Mouse (Mus musculus) Patski (cell line): ENCODE data around the gene Kcnip2. TPM values are rescaled to one million over a fixed set of nuclear protein-coding genes. Genes with fewer than 3 reads are reported as not detected.

Experiments
- ATAC-seq: fragments of 100-300 bp; one replicate; pipeline ENCODE4 v1.8.0; 2021
- CTCF ChIA-PET: fragments of 350-600 bp; sonication (Branson Sonifier 250); formaldehyde crosslinking; loops from one replicate; lab custom pipeline; 2022; ENCODE audit warnings: inconsistent platforms; lab: Charles Lee
- POLR2A ChIA-PET: fragments of 350-600 bp; sonication (Branson Sonifier 250); formaldehyde crosslinking; loops from one replicate; lab custom pipeline; 2022; ENCODE audit warnings: antibody characterized with exemption, inconsistent platforms; lab: Charles Lee
- DNase-seq: peaks from one replicate; pipeline ENCODE4 v3.0.0-alpha.2; 2011; ENCODE audit warnings: low read depth, low spot score
- H3K27me3 ChIP-seq: fragments of 371-371 bp; one replicate; pipeline ENCODE4 v1.5.1; 2021
- CTCF ChIP-seq: fragments of 100-300 bp; IDR thresholded peaks from one replicate; pipeline ENCODE4 v1.5.1; 2021
- in situ Hi-C: fragments of 300-500 bp; cut with MboI; formaldehyde crosslinking; loops from 3 replicates; pipeline ENCODE4 v1.11.1; 2018; ENCODE audit warnings: low pct_unique_long_range_greater_than_20kb, mixed read lengths
- polyA plus RNA-seq: library from polyadenylated mRNA; unstranded; gene quantifications from one replicate; pipeline ENCODE4 v1.2.3, GENCODE M21; 2021

Kcnip2 gene
- polyA plus RNA-seq, 1 experiment from 2014 or later, result 0.10 TPM

DNA sequence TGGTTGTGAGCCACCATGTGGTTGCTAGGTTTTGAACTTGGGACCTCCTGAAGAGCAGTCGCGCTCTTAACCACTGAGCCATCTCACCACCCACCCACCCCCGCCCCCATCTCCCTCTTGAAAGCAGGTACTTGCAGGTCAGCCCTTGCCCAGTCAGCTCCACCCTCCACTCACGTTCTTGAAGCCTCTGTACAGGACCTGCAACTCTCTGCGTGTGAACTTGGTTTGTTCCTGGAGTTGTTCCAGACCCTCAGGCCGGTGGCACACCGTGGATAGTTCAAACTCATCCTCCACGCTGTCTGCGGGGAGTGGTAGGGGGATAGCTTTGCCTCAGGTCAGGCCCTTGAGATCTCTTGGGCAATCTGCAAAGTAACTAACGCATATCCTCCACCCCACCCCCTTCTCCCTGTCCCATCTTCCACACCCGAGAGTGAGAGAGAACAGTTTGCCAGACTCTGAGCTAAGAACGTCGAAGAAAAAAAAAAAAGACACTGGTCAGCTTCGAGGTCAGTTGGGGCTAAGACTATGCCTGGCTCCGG, 20.4 kb downstream of the Kcnip2 start:
- no peak for DNase-seq
- no peak for TF ChIP-seq CTCF
- ChIA-PET POLR2A (interaction anchor here (0.7 to 0.8 kb wide), 2 partner anchors 16 to 79 kb away, joined by 3 read pairs; no protein-coding TSS in a partner anchor), CTCF (interaction anchor here (0.7 to 1.4 kb wide), 2 partner anchors 10 to 31 kb away, joined by 3 to 8 read pairs; no protein-coding TSS in a partner anchor)
- no peak for ATAC-seq
- in situ Hi-C loops, result no loop called here
- H3K27me3 ChIP-seq, result no peaks in the 10 kb centered on the region

DNA sequence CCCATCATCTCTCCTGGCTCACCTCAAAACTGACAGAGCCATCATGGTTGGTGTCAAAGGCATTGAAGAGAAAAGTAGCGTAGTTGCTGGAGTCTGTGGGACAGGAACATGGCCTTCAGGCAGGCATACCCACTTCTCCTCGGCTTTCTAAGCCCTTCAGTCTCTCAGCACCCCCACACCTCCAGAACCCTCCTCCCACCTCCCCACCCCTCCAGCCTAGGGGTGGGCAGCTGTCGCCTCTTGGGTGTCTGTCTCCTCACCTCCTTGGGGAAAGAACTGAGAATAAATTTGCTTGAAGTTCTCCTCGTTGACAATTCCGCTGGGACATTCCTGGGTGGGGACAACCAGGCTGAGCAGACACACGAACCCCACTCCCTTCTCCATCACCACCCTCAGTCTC, 21.1 kb downstream of the Kcnip2 start:
- DNase-seq (no peak), ATAC-seq (no peak)
- ChIA-PET CTCF (interaction anchor here (0.7 kb wide), 1 partner anchor 32 kb away, joined by 3 read pairs; no protein-coding TSS in a partner anchor), POLR2A (no interaction called here)
- in situ Hi-C loops, result no loop called here
- TF ChIP-seq CTCF, result no peak
- H3K27me3 ChIP-seq, result no peaks in the 10 kb centered on the region

DNA sequence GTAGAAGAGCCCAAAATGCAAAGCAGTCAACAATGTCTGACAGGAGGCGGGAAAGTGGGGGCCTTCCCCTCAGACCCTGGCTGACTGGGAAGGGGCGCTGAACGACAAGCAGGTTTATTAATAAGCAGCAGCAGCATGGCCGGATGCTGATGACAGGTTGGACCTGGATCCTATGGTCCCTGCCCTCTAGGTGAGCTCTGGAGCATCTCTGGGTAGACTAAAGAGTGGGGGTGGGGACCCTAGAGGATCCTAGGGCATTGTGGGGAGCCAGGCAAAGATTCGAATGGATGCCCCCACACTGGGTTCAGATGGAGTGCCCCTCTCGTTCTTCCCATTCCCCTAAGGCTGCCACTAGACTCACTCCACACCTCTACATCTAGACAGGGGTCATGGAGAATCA, 23.5 kb downstream of the Kcnip2 start:
- DNase-seq, result no peak
- no peak for ATAC-seq
- in situ Hi-C loops, result no loop called here
- POLR2A ChIA-PET, result no interaction called here
- H3K27me3 ChIP-seq, result no peaks in the 10 kb centered on the region
- CTCF ChIA-PET, result no interaction called here
- no peak for TF ChIP-seq CTCF

DNA sequence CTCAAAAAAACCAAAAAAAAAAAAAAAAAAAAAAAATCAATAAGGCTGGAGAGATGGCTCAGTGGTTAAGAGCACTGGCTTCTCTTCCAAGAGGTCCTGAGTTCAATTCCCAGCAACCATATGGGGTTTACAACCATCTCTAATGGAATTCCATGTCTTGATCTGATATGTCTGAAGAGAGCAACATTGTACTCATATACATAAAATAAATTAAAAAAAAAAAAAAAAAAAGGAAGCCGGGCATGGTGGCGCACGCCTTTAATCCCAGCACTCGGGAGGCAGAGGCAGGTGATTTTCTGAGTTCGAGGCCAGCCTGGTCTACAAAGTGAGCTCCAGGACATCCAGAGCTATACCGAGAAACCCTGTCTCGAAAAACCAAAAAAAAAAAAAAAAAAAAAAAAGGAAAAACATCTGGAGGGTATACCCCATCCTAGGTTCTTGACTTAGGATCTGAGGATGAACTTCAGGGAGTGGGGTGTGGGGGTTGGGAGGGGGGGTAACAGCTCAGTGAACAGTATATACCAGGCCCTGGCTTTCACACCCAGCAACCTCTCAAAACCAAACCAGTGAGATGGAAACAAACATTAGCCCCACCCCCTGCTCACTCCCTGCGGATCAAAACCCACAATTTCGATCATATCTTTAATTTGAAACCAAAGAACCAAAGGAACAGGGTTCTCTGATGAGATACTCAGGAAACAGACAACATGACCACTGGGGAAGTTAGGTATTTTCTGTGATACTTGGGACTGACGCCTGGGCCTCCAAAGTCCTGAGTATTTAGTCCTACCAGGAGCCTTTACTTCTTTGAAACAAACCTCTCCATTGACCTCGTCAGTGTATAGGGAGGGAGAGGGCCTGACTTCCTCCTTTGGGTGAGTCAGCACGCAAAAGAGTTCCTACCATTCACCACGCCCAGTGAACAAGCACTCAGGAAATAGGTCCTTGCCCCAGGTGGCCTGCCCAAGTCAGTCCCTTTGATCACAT, 25.7 kb downstream of the Kcnip2 start:
- ChIA-PET CTCF (interaction anchor here (1.0 kb wide), 1 partner anchor 15 kb away, joined by 6 read pairs; no protein-coding TSS in a partner anchor), POLR2A (no interaction called here)
- TF ChIP-seq CTCF, result no peak
- no peaks in the 10 kb centered on the region for H3K27me3 ChIP-seq
- in situ Hi-C loops, result no loop called here
- no peak for ATAC-seq
- no peak for DNase-seq

DNA sequence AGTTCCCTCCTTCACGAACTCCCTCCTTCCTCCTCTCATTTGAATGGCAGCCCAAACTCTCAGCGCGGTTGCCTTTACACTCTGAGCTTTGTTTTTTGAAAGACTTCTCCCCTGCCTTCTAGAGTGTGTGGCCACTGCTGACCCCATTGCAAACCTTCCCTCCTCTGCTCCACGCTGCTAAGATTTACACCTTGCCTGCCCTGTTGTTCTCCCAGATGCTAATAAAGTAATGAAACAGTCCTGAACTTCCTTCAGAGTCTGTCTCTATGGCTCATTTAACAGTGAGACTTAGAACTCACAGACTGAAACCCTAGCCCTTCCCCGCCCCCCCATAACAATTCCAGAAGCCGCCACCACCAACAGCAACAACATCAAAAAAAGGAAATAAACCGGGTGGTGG, 26.5 kb downstream of the Kcnip2 start:
- no peak for TF ChIP-seq CTCF
- no peaks in the 10 kb centered on the region for H3K27me3 ChIP-seq
- in situ Hi-C loops, result no loop called here
- ATAC-seq (no peak), DNase-seq (no peak)
- ChIA-PET CTCF (interaction anchor here (1.0 kb wide), 1 partner anchor 16 kb away, joined by 6 read pairs; no protein-coding TSS in a partner anchor), POLR2A (no interaction called here)

DNA sequence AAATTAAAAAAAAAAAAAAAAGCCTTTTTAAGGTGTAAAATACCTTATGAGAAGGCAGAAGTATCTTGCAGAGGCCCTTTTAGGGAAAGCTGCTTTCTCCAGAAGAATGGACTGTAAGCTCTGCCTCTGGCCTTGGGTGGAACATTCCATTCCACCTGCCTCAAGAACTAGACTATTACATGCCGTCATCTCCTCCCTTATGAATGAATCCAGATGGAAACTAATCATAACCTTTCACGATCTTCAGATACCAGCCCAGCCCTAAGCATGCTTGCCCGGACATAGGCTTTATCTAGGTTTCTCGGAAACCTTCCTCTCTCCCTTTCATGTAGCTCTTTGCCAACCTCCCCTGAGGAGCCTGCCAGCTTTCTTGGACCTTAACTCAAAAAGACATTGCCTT, 27.5 kb downstream of the Kcnip2 start:
- no peak for ATAC-seq
- H3K27me3 ChIP-seq, result no peaks in the 10 kb centered on the region
- ChIA-PET POLR2A (interaction anchor here (0.9 kb wide), 1 partner anchor 115 kb away, joined by 3 read pairs; no protein-coding TSS in a partner anchor), CTCF (no interaction called here)
- no peak for DNase-seq
- TF ChIP-seq CTCF, result no peak
- in situ Hi-C loops, result no loop called here

DNA sequence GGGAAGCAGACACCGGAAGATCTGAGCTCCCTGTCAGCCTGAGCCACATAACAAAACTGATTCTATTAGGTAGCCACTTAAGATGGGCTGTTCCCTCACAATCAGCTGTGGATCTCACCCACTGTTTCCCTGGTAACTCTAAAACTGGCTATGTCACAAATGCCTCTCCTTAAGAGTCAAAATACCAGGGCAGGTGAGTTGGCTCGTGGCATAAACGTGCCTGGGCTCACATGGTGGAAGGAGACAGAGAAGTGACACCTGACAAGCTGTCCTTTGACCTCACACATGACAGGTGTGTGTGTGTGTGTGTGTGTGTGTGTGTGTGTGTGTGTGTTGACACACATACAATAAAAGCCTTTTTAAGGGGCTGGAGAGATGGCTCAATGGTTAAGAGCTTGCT, 28.4 kb downstream of the Kcnip2 start:
- TF ChIP-seq CTCF, result no peak
- H3K27me3 ChIP-seq, result no peaks in the 10 kb centered on the region
- POLR2A ChIA-PET, result interaction anchor here (0.6 kb wide), 1 partner anchor 662 kb away, joined by 4 read pairs; no protein-coding TSS in a partner anchor
- DNase-seq, result no peak
- CTCF ChIA-PET, result interaction anchor here (1.3 kb wide), 1 partner anchor 18 kb away, joined by 4 read pairs; no protein-coding TSS in a partner anchor
- in situ Hi-C loops, result no loop called here
- ATAC-seq, result no peak

DNA sequence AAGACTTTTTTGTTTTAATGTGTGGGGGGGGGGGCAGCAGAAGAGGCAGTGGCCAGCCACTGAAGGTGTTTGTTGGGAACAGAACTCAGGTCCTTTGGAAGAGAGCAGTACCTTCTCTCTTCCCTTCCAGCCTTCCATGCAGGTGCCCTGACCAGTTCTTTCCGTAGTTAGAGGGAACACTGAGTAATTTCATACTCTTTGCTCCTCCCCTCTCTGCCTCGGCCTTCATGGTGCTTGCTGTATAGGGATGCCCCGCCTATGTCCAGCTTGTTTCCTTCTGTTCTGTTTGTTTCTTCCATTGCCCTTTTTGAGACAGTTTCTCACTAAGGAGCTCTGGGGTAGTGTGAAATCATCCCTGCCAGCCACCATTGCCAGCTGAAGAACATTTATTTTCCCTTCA, 30.4 kb downstream of the Kcnip2 start:
- ChIA-PET CTCF (no interaction called here), POLR2A (interaction anchor here (0.6 kb wide), 1 partner anchor 258 kb away, joined by 3 read pairs; no protein-coding TSS in a partner anchor)
- no peak for ATAC-seq
- TF ChIP-seq CTCF, result no peak
- in situ Hi-C loops, result no loop called here
- DNase-seq, result no peak
- no peaks in the 10 kb centered on the region for H3K27me3 ChIP-seq

DNA sequence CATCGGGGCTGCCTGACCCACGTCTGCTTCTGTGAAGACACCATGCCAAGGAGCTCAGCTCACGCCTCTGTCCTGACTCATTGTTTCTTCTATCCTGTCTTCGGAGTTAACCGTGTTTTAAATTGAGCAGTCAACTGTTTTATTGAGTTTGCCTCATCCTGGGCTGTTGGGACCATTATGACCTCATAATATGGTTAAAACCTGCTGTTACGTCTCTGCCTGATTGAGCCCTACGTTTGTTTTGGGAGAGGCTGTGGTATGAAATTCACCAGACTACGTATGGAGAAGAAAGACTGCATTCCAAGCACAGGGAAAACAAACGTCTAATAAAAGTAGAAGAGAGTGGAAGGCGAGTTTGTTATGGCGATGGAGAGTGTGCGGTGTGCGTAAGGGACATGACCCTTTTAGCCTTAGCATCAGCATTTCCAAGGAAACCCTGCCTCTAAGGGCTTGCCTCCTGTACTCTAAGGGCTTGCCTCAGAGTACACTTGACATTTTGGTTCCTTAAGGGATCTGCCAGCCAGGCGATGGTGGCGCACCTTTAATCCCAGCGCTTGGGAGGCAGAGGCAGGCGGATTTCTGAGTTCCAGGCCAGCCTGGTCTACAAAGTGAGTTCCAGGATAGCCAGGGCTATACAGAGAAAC, 31.8 kb downstream of the Kcnip2 start:
- no peak for DNase-seq
- CTCF ChIA-PET, result no interaction called here
- POLR2A ChIA-PET, result interaction anchor here (0.7 to 1.1 kb wide), 4 partner anchors 100 to 1309 kb away, joined by 4 to 6 read pairs (median 5); no protein-coding TSS in a partner anchor
- no peaks in the 10 kb centered on the region for H3K27me3 ChIP-seq
- no peak for TF ChIP-seq CTCF
- in situ Hi-C loops, result no loop called here
- ATAC-seq, result no peak
